Mouse (Mus musculus) left cerebral cortex, adult 2 months (tissue): Measurements from ENCODE around the gene Wdr70. TPM values are rescaled to one million over a fixed set of nuclear protein-coding genes. Genes with fewer than 3 reads are reported as not detected.

ENCODE experiments used
- DNase-seq, 2 experiments: peaks; one replicate each; pipeline ENCODE4 v3.0.0; 2021 to 2022; ENCODE audit warnings: low spot score in 2 of 2, mixed read lengths in 1 of 2; ENCODE audit errors: extremely low spot score in 1 of 2
- H3K27ac ChIP-seq: fragments of 200-600 bp; 2 replicates; pipeline ENCODE4 v1.8.1; 2022
- H3K4me3 ChIP-seq: fragments of 200-600 bp; 2 replicates; pipeline ENCODE4 v1.8.1; 2022
- CTCF ChIP-seq: fragments of 200-600 bp; IDR thresholded peaks from 2 replicates; pipeline ENCODE4 v1.8.1; 2022; ENCODE audit warnings: antibody characterized with exemption, mild to moderate bottlenecking, moderate library complexity
- intact Hi-C: fragments of 180-260 bp; cut with DNase I; formaldehyde crosslinking; loops from one replicate; pipeline ENCODE4 v1.15.1; 2025
- total RNA-seq, 2 experiments: library from RNA; stranded (reverse); gene quantifications; 2 replicates each; pipeline ENCODE4 v1.2.3; 2021

Wdr70 gene
- total RNA-seq, 2 experiments from 2014 or later: 33.0 to 33.2 TPM

DNA sequence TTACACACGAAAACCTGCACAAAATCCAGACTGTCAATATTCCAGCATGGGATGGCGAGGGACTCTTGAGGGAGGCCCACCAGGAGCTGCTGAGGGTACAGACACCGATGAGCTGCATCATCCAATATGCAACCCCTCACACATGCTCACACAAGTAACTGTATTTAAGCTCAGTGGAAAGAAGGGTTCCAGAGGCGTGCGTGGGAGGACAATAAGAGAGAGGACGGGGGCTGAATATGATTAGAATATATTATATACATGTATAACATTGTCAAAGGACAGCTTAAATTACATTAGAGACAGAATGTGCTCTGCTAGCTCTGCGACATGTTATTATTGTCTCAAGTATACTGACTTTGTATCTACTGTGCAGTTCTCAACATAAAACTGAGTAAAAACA, 87.6 kb downstream of the Wdr70 start:
- intact Hi-C loops: no loop called here
- no peak overlapping the region for H3K4me3 ChIP-seq
- TF ChIP-seq CTCF: no peak
- H3K27ac ChIP-seq: no peak overlapping the region
- no peak for DNase-seq

DNA sequence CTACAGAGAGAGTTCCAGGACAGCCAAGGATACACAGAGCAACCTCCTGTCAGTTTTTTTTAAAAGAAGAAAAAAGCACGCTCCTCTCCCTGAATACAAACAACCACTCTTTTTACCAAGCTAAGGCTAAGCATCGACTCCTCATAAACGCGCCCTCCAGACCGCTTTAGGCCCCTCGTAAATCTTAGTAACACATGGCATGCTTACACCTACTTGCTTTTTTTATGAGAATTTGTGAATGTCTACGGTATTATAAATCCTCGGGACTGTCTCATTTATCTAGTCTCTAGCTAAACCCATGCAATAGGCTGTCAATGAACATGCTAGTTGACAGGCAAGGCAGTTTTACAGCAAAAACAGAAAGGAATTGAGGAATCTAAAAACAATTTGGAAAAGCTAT, 91.6 kb downstream of the Wdr70 start:
- H3K27ac ChIP-seq: no peak overlapping the region
- H3K4me3 ChIP-seq: no peak overlapping the region
- no peak for TF ChIP-seq CTCF
- DNase-seq: no peak
- intact Hi-C loops: no loop called here

DNA sequence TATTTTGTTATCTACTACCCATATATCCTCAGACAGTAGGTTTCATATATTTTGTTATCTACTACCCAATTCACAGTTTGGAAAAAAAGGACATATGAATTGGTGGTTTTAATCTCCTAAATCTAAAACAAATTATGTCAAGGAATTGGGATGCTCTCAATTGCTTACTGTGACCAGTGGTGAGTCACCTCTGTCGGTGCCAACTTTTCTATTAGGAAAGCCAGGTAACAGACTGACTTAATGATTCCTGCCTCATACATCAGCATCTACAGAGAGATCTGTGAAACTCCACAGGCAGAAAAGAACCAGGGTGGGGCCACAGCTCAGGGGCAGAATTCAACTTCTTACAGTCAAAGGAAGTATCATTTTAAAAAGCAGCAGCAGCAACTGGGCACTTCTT, 93.0 kb downstream of the Wdr70 start:
- intact Hi-C loops: no loop called here
- TF ChIP-seq CTCF: no peak
- no peak overlapping the region for H3K27ac ChIP-seq
- no peak overlapping the region for H3K4me3 ChIP-seq
- DNase-seq: no peak

DNA sequence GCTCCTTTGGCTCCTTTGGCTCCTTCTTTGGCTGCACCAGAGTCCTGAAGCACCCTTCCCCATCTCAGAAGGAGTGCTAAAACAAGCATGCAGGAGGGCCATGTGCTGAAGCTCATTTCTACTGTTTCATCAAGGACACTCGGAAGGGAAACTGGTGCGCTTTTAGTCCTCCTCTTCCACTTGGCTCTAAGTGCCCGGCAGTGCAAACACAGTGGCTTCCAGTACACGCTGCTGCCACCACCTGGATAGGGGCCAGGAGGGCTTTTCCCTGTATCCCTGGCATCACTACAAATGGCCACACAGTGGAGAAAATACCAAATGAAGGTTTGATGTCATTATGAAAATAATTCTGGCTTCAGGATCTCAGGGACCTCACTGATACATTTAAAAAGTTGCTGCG, 93.5 kb downstream of the Wdr70 start:
- DNase-seq: no peak
- TF ChIP-seq CTCF: no peak; the same call in 1 of the 2 replicates
- Histone ChIP-seq H3K27ac (no peak overlapping the region), H3K4me3 (no peak overlapping the region)
- intact Hi-C loops: no loop called here

DNA sequence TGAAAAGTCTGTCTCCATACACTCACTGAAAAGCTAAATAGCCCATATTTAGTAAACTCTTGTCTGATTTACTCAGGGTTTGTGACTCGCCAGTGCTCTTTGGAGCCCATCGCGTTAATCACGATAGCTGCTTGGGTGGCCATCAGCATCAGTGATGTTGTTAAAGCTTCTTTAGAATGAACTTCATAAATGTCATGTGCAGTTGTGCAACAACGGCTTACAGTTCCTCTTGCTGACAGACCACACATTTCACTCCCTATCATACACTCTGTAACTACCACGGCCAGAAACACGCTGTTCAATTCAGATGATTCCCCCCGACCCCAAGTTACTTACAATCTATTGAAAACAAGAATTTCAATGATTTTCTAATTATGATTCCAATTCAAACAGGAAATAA, 95.2 kb downstream of the Wdr70 start:
- H3K27ac ChIP-seq: no peak overlapping the region
- no peak for DNase-seq
- TF ChIP-seq CTCF: no peak
- H3K4me3 ChIP-seq: no peak overlapping the region
- intact Hi-C loops: no loop called here

DNA sequence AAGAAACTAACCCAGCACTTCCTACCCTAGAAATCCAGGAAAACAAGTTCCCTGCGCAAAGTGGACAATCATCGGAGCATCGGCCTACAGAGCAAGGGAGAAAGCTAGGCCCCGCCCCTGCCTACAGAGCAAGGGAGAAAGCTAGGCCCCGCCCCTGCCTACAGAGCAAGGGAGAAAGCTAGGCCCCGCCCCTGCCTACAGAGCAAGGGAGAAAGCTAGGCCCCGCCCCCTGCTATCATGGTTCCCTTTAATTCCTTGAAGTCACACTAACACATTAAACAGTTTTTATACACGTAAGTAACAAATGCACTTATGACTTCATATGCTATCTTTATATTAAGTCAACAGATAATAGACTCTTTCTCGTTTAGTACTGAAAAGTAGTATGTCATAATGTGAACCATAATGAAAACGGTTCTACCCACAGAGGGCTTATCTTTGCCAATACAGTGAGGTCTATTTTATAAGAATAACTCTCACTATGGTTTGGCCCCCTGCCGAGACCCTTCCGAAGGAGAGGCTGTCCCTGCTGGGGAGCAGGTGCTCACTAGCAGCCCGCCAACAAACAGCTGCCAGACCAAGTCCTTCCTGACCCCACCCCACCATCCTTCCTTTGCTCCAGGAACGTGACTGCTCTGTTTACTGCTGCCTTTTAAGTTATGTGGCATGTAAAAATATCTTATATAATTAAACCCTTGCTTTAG, 100.0 kb downstream of the Wdr70 start:
- intact Hi-C loops: loop anchor here (10.0 kb wide), 1 partner anchor 184 kb away; the partner anchor contains the start of gene Gdnf
- DNase-seq: no peak
- no peak for TF ChIP-seq CTCF
- no peak overlapping the region for H3K4me3 ChIP-seq
- H3K27ac ChIP-seq: no peak overlapping the region

DNA sequence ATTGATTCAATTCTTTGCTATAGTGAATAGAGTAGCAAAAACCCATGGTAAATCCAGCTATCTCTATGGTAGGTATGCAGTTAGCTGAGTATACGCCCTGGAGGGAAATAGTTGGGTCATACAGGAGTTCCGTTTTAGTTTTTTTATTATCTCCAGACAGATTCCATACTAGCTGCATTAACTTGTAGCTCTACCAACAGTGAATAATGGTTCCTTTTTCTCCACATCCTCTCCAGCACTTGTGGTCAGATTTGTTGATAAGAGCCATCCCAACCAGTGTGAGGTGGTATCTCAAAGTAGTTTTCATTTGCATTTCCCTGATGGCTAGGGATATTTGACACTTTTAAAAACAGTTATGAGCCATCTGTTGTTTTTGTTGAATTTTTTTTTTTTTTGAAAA, 100.9 kb downstream of the Wdr70 start:
- intact Hi-C loops: loop anchor here (10.0 kb wide), 1 partner anchor 183 kb away; the partner anchor contains the start of gene Gdnf
- Histone ChIP-seq H3K4me3 (no peak overlapping the region), H3K27ac (no peak overlapping the region)
- no peak for TF ChIP-seq CTCF
- DNase-seq: no peak

DNA sequence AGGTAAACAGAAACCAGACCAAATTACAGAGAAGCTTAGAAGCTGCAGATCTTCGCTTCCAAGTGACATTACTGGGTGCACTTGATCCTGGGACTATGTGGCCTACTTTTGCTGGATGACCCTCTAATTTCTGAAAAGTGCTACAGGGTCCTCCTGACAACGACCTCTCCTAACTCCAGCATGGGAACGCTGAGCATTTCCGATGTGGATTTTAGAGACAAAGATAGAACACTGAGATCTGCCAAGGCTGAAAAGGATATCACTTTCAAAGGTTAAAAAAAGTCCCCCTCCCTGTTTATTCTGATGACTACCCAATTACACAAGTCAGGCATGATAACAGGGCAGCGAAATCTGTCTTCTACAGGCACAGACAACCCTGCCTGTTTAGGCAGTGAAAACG, 105.3 kb downstream of the Wdr70 start:
- TF ChIP-seq CTCF: no peak
- DNase-seq: no peak
- intact Hi-C loops: loop anchor here (10.0 kb wide), 1 partner anchor 179 kb away; the partner anchor contains the start of gene Gdnf
- no peak overlapping the region for H3K4me3 ChIP-seq
- H3K27ac ChIP-seq: peak overlapping the region; percentile 60; the same call in 1 of the 2 replicates

DNA sequence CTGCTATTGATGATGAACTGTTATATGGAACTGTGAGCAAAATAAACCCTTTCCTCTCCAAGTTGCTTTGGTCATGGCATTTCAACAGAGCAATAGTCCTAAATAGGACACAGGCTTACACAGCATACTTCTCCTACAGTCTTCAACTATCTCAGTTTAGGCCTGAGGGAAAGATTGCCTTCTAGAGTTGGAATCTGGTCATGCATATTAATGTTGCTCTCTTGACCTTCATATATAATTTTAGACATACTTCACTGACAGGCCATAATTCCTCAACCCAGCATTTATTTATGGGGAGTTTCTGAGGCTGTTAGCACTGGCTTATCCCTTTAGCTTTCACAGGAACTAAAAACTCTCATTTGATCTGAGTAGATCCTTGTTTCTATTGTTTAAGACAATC, 108.9 kb downstream of the Wdr70 start:
- Histone ChIP-seq H3K4me3 (no peak overlapping the region), H3K27ac (no peak overlapping the region)
- intact Hi-C loops: loop anchor here (10.0 kb wide), 1 partner anchor 175 kb away; the partner anchor contains the start of gene Gdnf
- no peak for DNase-seq
- no peak for TF ChIP-seq CTCF

DNA sequence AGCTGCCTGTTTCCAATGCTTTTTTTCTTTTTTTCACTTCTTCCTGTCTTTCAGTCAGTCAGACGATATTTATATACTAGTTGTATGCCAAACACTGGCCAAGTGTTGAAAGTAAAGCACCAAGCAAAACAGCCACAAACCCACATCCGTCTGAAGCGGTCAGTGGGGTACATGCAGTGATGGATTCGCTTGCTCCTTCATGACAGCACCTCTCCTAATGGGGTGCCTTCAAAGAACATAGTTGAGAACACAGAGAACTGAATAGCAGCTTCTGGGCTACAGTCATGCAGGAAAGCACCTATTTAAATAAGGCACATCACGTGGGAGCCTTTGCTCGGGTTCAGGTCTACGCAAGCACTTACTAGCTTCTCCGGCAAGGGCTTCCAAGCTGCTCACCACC, 111.6 kb downstream of the Wdr70 start:
- Histone ChIP-seq H3K4me3 (no peak overlapping the region), H3K27ac (no peak overlapping the region)
- no peak for DNase-seq
- intact Hi-C loops: no loop called here
- no peak for TF ChIP-seq CTCF

DNA sequence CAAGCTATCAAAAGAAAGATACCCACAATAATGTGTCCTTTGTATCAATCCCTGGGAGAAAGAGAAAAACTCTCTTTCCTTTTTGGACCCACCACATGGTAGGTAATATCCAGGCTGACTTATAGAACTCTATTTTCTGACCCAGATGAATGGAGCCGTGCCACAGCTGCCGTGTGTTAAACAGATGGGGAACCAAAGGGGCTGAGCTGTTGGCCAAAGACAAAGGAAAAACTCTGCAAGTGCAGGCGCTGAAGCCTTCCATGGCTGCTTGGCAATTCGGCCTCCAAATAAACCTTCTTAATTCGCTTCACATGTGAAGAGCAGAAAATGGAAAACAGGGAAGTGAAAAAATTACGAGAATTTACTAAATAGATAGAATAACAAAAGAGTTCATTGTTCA, 112.7 kb downstream of the Wdr70 start:
- no peak overlapping the region for H3K4me3 ChIP-seq
- no peak for DNase-seq
- no peak overlapping the region for H3K27ac ChIP-seq
- no peak for TF ChIP-seq CTCF
- intact Hi-C loops: no loop called here

DNA sequence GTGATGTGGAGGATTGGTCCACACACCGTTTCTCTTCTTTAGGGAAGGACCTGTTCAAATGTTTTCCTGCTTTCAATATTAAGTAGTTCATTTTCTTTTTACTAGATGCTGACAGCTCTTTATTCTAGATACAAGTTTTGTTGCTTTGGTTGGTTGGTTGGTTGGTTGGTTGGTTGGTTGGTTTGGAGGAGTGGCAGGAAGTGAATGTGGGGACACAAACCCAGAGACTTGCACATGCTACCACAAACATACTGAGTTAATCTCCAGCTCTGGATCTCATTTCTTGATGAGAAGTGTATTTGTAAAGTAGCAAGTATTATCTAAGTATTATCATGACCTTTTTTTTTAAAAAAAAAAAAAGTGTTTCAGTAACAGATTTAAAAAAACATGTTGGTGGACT, 120.4 kb downstream of the Wdr70 start:
- intact Hi-C loops: no loop called here
- no peak overlapping the region for H3K27ac ChIP-seq
- no peak overlapping the region for H3K4me3 ChIP-seq
- no peak for TF ChIP-seq CTCF
- DNase-seq: no peak

DNA sequence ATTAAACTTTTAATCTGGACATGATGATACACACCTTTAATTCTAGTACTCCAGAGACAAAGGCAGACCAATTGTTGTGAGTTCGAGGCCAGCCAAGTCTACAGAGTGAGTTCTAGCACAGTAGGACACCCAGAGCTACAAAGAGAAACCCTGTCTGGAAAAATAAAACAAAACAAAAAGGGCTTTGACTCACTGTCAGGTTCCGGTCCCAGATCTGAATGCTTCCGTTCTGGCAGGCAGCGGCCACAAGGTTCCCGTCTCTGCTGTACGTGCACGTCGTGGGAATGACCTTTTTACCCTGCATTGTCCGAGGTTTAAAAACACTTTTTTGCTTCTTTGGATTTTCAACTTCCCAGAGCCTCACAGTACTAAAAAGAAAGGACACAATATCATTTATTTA, 122.2 kb downstream of the Wdr70 start:
- intact Hi-C loops: no loop called here
- no peak for DNase-seq
- no peak for TF ChIP-seq CTCF
- no peak overlapping the region for H3K4me3 ChIP-seq
- no peak overlapping the region for H3K27ac ChIP-seq
